Mouse (Mus musculus) thymus, adult 2 months (tissue): ENCODE data around the gene Cebpe. TPM values are rescaled to one million over a fixed set of nuclear protein-coding genes. Genes with fewer than 3 reads are reported as not detected.

ENCODE experiments used
- DNase-seq: peaks from one replicate; pipeline ENCODE4 v3.0.0; 2021
- H3K27ac ChIP-seq: fragments of 200-500 bp; 2 replicates; pipeline ENCODE4 v1.5.1; 2012; ENCODE audit warnings: low read length, control low read depth; ENCODE audit not compliant: control insufficient read depth, insufficient read depth
- H3K27me3 ChIP-seq: fragments of 200-500 bp; 2 replicates; pipeline ENCODE4 v1.6.1; 2012; ENCODE audit warnings: mild to moderate bottlenecking, low read length, moderate library complexity, mixed read lengths; ENCODE audit not compliant: control insufficient read depth, insufficient read depth
- H3K36me3 ChIP-seq: fragments of 200-500 bp; 2 replicates; pipeline ENCODE4 v1.6.1; 2012; ENCODE audit warnings: mild to moderate bottlenecking, low read length, moderate library complexity; ENCODE audit not compliant: control insufficient read depth, insufficient read depth
- H3K4me1 ChIP-seq: fragments of 200-500 bp; replicated peaks from 2 replicates; pipeline ENCODE4 v1.6.1; 2012; ENCODE audit warnings: low read length; ENCODE audit not compliant: control insufficient read depth, insufficient read depth
- H3K4me3 ChIP-seq: fragments of 200-500 bp; 2 replicates; pipeline ENCODE4 v1.5.1; 2012; ENCODE audit warnings: mild to moderate bottlenecking, low read length, control low read depth, moderate library complexity; ENCODE audit not compliant: control insufficient read depth, insufficient read depth
- CTCF ChIP-seq: fragments of 200-500 bp; IDR thresholded peaks from 2 replicates; pipeline ENCODE4 v1.5.1; 2012; ENCODE audit warnings: mild to moderate bottlenecking, control low read depth, low read length, moderate library complexity, borderline replicate concordance; ENCODE audit not compliant: control insufficient read depth, poor library complexity, insufficient read depth; ENCODE audit errors: extremely low read depth
- POLR2A ChIP-seq: fragments of 200-500 bp; IDR thresholded peaks from 2 replicates; pipeline ENCODE4 v1.6.1; 2012; ENCODE audit warnings: mild to moderate bottlenecking, low read length, control low read depth, moderate library complexity; ENCODE audit not compliant: control insufficient read depth, poor library complexity, insufficient read depth; ENCODE audit errors: extremely low read depth
- WGBS: fragments of 180-500 bp; shearing (Covaris S2); methylation state at CpG from one replicate; pipeline ENCODE4 v1.1.7; 2018; 5-methylcytosine and 5-hydroxymethylcytosine counted together
- polyA plus RNA-seq: library from polyadenylated mRNA; depleted of rRNA; stranded (reverse); fragments of >200 nt; gene quantifications from 2 replicates; pipeline ENCODE4 v1.2.3, GENCODE M21; 2012

The Cebpe gene
- polyA plus RNA-seq, 1 experiment = 2.7 TPM

DNA sequence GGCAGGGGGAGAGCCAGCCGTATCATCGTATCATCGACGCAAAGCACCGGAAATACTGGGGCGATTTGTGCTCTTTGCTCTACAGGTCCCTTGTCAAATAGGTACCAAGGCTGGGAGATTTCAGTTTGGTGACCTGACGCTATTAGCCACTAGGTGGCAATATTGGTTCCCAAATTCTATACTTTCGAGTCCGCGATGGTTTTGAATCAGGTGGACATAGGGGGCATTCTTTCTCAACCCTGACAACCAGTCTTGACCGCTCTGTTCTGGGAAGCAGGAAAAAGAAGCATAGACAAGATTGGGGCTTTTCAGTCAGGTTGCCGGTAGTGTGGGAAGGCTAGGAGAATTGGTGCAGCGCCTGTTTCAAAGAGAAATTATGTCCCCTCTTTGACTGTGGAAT lies 2.1 kb upstream of the Cebpe start:
- under 1% methylated on average over 13 of the region's 13 CpGs for WGBS
- Histone ChIP-seq H3K27ac (no peak overlapping the region), H3K27me3 (no peaks in the 10 kb centered on the region; the same call in 1 of the 2 replicates)

DNA sequence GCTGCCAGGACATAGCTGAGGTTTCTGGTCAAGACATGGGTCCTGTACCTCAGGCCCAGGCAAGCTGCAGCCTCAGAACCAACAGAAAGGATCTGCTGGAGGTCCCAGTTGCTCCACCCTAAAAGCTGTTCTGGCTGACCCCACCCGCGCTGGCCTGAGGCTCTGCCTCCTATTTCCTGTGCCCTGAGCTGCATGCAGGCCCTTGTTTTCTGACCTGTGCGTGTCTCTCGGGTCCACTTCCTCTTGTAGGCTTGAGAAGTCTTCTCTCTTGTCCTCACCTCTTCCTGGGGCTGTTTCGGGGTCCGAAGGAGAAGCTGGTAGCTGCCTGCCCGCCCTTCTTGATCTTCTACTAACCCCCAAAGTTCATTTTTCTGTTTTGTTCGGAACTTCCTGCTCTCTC lies 887 bp upstream of the Cebpe start:
- Histone ChIP-seq H3K27me3 (no peaks in the 10 kb centered on the region; the same call in 1 of the 2 replicates), H3K27ac (no peak overlapping the region), H3K4me1 (peaks cover 13% of the 10 kb centered on the region), H3K4me3 (no peak overlapping the region), H3K36me3 (no peaks in the 10 kb centered on the region)
- no peak for DNase-seq
- 54% methylated on average over 8 of the region's 8 CpGs for WGBS
- TF ChIP-seq CTCF = no peak
- TF ChIP-seq POLR2A = no peak

More for the DNA sequence above, 2.1 kb upstream of the Cebpe start:
- peaks cover 13% of the 10 kb centered on the region for H3K4me1 ChIP-seq
- no peaks in the 10 kb centered on the region for H3K36me3 ChIP-seq
- DNase-seq = peak; percentile 69
- 0 out of 2 replicates have a peak, but pooled peaks have one; percentile 23 for TF ChIP-seq CTCF
- TF ChIP-seq POLR2A = no peak
- H3K4me3 ChIP-seq = peak overlapping the region; percentile 46

DNA sequence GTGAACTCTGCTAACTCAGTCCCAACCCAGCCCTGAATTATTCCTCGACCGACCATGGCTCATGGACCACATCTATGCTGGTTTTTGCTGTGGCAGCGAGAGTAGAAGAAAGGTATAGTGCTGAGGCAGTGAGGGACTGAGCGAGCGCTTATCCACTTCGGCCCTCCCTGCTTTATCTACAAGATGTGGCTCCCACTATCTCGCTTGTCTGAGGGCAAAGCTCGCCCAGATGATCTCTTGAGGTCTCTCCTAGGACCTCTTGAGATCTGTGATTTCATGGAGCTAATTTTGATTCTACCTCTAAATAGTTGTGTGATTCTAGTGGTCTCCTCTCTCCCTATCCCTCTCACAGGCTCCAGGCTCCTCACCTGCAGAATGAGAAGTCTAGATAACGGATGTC lies 2.9 kb downstream of the Cebpe start:
- WGBS = 94% methylated on average over 9 of the region's 9 CpGs
- no peak for DNase-seq
- no peak overlapping the region for H3K4me3 ChIP-seq
- TF ChIP-seq CTCF (no peak), POLR2A (no peak)
- no peaks in the 10 kb centered on the region; the same call in 1 of the 2 replicates for H3K27me3 ChIP-seq
- no peaks in the 10 kb centered on the region for H3K36me3 ChIP-seq
- no peak overlapping the region for H3K27ac ChIP-seq
- peaks cover 23% of the 10 kb centered on the region for H3K4me1 ChIP-seq

DNA sequence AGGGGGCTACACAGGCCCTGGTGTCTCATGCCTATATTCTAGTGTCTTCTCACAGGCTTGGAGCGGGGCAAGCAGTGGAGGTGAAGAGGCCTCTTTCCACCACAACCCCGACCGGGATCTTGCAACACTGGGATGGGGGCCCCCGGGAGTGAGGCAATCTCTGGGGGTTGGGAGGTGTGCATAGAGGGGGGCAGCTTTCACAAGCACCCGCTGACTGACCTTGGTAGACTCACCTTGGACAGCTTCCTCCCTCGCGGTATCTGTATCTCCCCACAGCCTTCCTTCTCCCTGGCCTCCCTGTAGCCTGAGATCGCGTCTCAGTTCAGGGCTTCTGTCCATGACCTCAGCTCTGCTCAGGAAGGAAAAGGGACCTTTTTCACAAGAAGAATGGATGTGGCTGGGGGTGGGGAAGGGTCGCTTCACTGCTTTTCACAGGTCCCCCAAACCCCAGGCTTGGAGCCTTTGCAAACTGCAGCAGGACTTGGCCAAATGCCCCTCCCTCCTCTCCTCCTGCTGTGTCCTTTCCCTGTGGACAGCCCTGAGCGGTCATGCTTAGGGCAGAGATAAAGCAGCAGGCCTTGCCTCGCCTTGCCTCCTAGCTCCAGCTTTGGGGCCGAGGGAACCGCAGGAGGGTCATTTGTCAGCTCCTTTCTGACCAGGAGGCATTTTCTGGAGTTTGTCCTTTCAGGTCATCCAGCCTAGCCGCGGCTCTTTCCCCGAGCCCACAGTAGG lies 5.2 kb downstream of the Cebpe start:
- no peaks in the 10 kb centered on the region for H3K36me3 ChIP-seq
- no peaks in the 10 kb centered on the region for H3K27me3 ChIP-seq
- no peak for DNase-seq
- 66% methylated on average over 17 of the region's 17 CpGs for WGBS
- peaks cover 15% of the 10 kb centered on the region for H3K4me1 ChIP-seq
- no peak overlapping the region for H3K27ac ChIP-seq
- no peak overlapping the region for H3K4me3 ChIP-seq
- TF ChIP-seq CTCF = no peak
- no peak for TF ChIP-seq POLR2A

DNA sequence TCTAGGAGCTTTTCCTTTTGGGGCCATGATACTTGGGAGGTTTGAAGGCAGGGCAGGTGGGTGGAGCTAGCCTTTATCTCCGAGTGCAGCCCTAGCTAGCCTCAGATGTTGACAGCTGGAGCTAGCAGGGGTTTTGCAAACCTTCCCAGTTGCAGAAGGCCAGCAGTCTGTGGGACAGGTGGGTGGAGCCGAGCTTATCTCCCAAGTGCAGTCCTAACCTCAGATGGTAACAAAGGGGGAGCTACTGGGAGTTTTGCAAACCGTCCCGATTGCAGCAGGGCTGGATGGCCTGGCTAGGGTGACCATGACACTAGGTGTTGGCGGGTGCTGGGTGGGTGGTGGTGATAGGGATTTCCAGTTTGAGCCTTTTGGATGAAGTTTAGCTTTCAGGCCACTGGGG lies 6.1 kb downstream of the Cebpe start:
- no peak for DNase-seq
- no peaks in the 10 kb centered on the region for H3K27me3 ChIP-seq
- TF ChIP-seq CTCF (no peak), POLR2A (no peak)
- H3K4me1 ChIP-seq = peaks cover 17% of the 10 kb centered on the region
- no peaks in the 10 kb centered on the region for H3K36me3 ChIP-seq
- WGBS = 17% methylated on average over 5 of the region's 5 CpGs
- H3K4me3 ChIP-seq = no peak overlapping the region
- H3K27ac ChIP-seq = no peak overlapping the region

DNA sequence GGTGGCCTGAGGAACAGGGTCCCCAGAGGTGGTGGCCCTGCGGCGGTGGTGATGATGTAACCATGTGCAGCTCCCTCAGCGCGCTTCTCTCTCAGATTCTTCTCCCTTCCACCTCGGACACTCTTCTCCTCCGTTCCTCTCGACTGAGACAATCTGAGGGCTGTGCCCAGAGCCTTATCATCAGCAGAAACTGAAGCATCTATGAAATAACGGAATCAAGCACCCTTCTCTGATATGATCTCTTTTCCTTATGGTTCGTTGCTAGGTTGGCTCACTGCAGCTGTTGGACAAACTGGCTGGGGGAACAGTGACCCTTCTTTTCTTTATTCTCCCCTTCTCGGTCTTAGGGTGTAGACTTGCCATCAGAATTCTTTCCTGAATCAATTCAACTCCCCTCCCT lies 8.8 kb downstream of the Cebpe start:
- H3K27ac ChIP-seq = no peak overlapping the region
- H3K4me1 ChIP-seq = peaks cover 26% of the 10 kb centered on the region
- H3K27me3 ChIP-seq = no peaks in the 10 kb centered on the region
- TF ChIP-seq CTCF = no peak
- no peak for TF ChIP-seq POLR2A
- no peak for DNase-seq
- H3K4me3 ChIP-seq = no peak overlapping the region
- H3K36me3 ChIP-seq = no peaks in the 10 kb centered on the region
- 87% methylated on average over 10 of the region's 10 CpGs for WGBS

DNA sequence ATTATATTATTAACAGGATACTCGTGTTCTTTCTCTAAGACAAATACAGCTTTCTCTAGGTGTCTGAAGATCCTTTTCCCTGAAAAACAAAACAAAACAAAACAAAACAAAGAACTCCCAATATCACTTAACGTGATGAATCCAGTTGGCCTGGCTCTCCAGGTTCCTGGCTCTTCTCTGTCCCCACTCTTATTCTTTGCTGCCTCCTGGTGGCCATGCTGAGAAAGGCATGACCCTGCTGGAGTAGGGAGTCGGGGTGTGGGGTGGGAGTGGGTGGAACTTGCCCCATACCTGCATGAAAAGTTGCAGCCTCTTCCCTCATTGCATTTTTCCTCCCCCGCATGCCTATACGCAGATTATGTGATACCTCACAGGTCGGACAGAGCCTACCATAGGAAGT lies 10.7 kb downstream of the Cebpe start:
- DNase-seq = peak; percentile 88
- H3K27me3 ChIP-seq = no peaks in the 10 kb centered on the region
- no peak overlapping the region for H3K27ac ChIP-seq
- WGBS = 17% methylated on average over 6 of the region's 6 CpGs
- peak; percentile 90; the same call in 1 of the 2 replicates for TF ChIP-seq CTCF
- TF ChIP-seq POLR2A = no peak
- peaks cover 20% of the 10 kb centered on the region for H3K4me1 ChIP-seq
- H3K4me3 ChIP-seq = no peak overlapping the region
- no peaks in the 10 kb centered on the region for H3K36me3 ChIP-seq

DNA sequence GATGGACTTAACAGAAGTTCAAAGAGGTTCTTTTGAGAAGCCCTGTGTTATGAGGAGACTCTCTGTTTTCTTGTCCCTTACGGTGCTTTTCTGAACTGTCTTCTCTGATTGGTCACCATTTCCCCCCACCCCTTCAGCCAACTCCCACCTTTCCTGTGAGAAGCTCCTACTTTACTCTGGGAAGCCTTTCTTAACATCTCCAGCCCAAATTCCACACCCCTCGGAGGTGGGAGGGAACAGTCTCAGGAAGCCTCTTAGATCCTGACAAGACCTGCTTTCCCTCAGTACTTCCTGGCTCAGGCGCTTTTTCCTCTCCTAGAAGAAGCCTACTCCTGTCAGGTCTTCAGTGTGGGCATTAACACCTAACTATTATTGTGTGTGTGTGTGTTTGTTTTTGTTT lies 12.4 kb downstream of the Cebpe start:
- Histone ChIP-seq H3K27me3 (no peaks in the 10 kb centered on the region), H3K4me1 (peaks cover 21% of the 10 kb centered on the region), H3K27ac (no peak overlapping the region), H3K36me3 (no peaks in the 10 kb centered on the region), H3K4me3 (no peak overlapping the region)
- TF ChIP-seq CTCF = no peak
- TF ChIP-seq POLR2A = no peak
- WGBS = 94% methylated on average over 3 of the region's 3 CpGs
- no peak for DNase-seq
